Mouse (Mus musculus): Measurements from ENCODE around the gene Peli1. TPM values are rescaled to one million over a fixed set of nuclear protein-coding genes. Genes with fewer than 3 reads are reported as not detected.
A peak's percentile ranks its signal among the peaks of the same experiment; 100 is the strongest.
"Not testable (repeated sequence)": the region's sequence is repeated elsewhere in the genome, so short reads cannot be mapped to it uniquely, and the experiment has no call there.

The Peli1 gene
- total RNA-seq, 1 experiment from 2014 or later: 50.1 TPM

DNA sequence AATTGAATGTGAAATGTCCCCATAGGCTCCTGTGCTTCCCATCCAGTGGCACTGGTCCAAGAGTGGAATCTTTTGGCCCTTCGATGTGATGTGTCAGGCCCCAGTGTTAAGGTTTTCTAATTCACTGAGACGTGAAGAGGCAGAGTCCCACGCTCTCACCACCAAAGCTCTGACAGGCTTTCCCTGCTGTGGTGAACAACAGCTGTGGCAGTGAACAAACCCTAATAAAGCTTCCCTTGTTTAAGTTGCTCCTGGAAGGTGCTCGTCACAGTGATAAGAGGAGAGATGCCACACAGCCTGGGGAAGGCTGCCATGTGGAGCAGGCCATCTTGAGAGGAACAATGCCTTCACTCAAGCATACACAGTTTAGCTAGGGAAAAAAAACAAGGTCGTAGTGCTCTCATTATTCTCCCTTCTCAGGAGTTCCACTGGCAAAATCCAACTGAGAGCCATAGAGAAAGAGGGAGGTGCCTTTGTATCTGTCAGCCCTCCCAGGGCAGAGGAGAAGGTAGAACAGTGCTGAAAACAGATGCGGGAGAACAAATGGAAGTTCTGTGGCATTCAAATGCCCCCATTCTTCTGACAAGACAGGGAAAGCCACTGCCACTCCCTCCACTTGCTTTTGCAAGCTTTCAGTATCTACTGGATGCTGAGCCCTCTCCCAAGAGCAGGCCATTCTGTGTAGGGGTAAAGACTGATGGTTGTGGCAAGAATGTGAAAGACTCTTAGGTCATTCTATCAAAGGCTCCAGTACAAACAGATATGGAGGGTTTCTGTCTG, 77.9 kb downstream of the Peli1 start:
- ATAC-seq (replicated peaks in 1 of 2; ENCODE audit: insufficient read depth in 1 of 2, low FRiP score in 2 of 2, low TSS enrichment in 1 of 2, low read depth in 1 of 2, poor library complexity in 2 of 2, severe bottlenecking in 2 of 2): no peak

DNA sequence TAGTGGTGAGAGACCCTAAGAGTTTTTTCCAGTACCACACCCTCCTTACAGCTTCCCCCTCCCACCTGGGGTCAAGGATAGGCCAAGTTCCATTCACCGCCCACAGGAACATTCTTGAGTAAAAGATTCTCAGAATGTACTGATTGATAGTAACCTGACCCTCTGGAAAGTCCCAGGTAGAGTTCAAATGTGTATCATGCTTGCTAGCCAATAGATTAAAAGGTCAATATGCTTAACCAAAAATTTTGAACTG, 78.4 kb downstream of the Peli1 start:
- ATAC-seq (replicated peaks in 1 of 2; ENCODE audit: insufficient read depth in 1 of 2, low FRiP score in 2 of 2, low TSS enrichment in 1 of 2, low read depth in 1 of 2, poor library complexity in 2 of 2, severe bottlenecking in 2 of 2): not testable (repeated sequence)

DNA sequence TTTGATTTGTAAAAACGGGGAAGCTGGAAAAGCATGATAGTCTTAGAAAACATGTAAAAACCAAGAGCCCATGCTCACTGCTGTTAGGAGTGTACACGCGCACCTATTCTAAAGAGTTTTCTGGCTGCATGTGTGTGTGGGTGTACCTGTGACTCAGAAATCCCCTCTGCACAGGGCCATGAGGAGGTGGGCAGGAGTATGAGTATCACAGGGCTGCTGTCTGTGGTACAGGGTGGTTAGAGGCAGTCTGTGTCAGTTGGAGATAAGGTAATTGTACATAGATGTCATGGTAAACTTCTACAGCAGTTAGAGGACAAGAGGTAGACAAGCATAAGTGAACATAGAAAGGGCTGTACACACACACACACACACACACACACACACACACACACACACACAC, 81.2 kb downstream of the Peli1 start:
- ATAC-seq (replicated peaks in 1 of 2; ENCODE audit: insufficient read depth in 1 of 2, low FRiP score in 2 of 2, low TSS enrichment in 1 of 2, low read depth in 1 of 2, poor library complexity in 2 of 2, severe bottlenecking in 2 of 2): no peak

DNA sequence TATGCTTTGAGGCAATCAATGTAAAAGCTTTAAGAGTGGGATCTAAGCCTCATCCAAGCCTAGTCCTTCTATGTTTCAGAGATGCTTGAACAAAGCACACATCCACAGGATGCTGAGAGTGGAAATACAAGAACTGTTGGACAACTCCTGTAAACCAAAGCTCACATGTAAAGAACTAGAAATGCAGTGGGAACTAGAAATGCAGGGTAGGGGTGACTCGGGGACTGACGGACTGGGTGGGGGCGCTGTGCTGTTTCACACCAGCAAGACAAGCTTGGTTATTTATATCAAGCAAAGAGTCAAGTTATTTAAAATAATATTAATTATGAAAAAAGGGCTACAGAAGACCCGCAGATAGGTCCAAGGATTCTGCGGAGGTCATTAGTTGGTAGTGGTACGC, 82.8 kb downstream of the Peli1 start:
- ATAC-seq (replicated peaks in 1 of 2; ENCODE audit: insufficient read depth in 1 of 2, low FRiP score in 2 of 2, low TSS enrichment in 1 of 2, low read depth in 1 of 2, poor library complexity in 2 of 2, severe bottlenecking in 2 of 2): no peak

DNA sequence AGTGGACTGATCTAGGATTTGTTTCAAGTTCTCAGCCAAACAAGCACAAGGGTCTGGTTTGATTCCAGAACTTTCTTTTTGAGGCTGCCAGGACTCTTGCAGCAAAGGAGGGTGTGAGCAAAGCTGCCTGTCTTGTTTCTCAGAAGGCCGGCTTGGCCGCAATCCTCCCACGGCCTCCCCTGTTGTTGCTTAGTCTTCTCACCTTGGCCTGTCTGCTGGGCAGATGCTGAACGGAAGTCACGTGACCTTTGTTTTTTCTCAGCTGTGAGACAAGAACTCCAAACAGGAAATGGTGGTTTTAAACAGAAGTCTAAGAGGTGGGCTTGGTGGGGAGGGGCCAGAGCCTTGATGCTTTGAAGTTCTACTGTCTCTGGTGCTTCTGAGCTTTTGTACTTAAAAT, 83.3 kb downstream of the Peli1 start:
- ATAC-seq (replicated peaks in 1 of 2; ENCODE audit: insufficient read depth in 1 of 2, low FRiP score in 2 of 2, low TSS enrichment in 1 of 2, low read depth in 1 of 2, poor library complexity in 2 of 2, severe bottlenecking in 2 of 2): peak; percentile 65 to 80

DNA sequence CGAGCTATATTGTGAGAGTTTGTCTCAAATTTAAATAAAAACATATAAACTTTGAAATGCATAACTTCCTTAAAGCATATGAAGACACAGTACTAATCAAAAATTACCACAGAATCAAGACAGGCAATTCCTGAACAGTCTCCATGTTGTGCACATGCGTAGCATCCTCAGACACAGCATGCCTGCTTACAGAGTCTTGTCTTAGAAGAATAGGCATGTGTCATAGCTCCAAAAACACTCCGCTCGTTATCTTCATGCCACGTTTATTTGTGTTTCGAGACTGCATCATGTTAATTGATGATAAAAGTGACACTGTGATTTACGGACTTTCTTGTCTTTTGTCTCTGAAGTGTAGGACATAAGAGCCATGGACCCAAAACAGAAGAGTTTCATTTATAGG, 84.0 kb downstream of the Peli1 start:
- no peak for ATAC-seq (replicated peaks in 1 of 2; ENCODE audit: insufficient read depth in 1 of 2, low FRiP score in 2 of 2, low TSS enrichment in 1 of 2, low read depth in 1 of 2, poor library complexity in 2 of 2, severe bottlenecking in 2 of 2)

DNA sequence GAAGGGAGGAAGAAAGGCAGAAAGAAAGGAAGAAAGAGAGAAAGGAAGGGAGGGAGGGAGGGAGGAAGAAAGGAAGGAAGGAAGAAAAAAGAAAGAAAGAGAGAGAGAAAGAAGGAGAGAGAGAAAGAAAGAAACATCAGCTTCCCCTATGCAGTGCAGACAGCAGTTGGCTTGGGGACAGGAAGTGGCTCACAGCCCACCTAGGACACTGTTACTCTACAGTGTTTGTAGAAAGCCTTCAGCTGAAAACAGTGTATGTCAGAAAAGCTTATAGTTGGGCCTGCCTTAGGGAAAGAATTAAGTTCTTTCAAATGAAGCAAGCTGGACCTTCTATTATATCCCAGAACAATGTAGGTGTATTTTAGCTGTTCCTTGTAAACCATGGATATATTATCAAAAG, 85.4 kb downstream of the Peli1 start:
- ATAC-seq (replicated peaks in 1 of 2; ENCODE audit: insufficient read depth in 1 of 2, low FRiP score in 2 of 2, low TSS enrichment in 1 of 2, low read depth in 1 of 2, poor library complexity in 2 of 2, severe bottlenecking in 2 of 2): no peak

DNA sequence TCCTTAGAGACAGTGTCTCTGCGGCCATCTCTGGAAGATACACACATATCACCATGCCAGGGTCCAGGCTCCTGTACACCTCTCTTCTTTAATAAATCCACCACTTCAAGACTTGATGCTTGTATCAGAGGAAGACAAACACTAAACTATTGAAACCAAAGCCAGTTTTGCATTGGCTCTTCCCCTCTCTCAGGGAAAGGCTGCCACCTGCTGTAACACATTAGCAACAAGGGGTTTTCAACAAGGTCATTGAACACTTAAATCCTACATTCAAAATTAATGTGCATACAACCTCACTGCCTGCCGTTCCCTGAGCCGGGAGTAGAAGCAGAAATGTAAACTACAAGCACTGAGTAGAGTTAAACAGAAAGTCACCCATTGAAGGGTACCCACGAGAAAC, 87.3 kb downstream of the Peli1 start:
- peak in 1 of 2 experiments; percentile 33; a peak in 1 of 4 replicates for ATAC-seq (replicated peaks in 1 of 2; ENCODE audit: insufficient read depth in 1 of 2, low FRiP score in 2 of 2, low TSS enrichment in 1 of 2, low read depth in 1 of 2, poor library complexity in 2 of 2, severe bottlenecking in 2 of 2)

DNA sequence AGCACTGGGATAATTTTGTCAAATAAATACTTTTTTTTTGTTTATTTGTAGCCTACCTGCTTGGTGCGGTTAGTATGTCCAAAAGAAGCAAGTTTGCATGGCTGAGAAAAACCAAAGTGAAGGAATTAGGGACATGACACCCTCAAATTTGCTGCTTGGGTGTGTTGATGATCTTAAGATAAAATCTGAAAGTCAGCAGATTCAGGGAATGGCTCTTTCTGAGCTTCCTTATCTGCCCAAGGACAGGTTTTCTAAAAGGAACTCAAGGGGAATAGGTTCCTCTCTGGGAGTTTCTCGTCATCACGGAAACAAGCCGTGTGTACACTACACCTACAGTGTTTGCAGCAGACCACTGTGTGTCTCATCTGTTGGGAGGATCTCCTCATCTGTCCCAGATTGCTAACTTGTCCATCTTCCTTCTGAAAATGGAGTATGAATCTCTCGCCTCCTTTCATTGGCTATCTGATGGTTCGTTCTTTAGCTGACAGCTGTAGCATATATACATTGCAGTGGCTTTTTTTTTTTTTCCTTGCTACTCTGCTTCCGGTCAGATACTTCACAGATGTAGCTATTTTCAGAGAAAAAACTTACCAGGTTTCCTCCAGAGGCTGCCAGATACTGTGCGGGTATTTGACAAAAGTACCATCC, 88.0 kb downstream of the Peli1 start:
- no peak for ATAC-seq (replicated peaks in 1 of 2; ENCODE audit: insufficient read depth in 1 of 2, low FRiP score in 2 of 2, low TSS enrichment in 1 of 2, low read depth in 1 of 2, poor library complexity in 2 of 2, severe bottlenecking in 2 of 2)

DNA sequence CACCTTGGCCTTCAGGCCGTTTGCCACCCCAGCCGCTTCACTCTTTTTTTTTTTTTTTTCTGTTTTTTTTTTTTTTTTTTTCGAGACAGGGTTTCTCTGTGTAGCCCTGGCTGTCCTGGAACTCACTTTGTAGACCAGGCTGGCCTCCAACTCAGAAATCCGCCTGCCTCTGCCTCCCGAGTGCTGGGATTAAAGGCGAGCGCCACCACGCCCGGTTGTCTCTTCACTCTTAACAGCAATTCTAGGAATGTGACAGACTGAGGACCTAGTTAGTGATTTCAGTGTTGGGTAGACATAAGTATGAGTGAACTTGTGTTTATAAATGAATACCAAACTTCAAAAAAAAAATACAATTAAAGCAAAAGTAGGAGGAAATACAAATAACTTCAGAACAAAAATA, 88.8 kb downstream of the Peli1 start:
- ATAC-seq (replicated peaks in 1 of 2; ENCODE audit: insufficient read depth in 1 of 2, low FRiP score in 2 of 2, low TSS enrichment in 1 of 2, low read depth in 1 of 2, poor library complexity in 2 of 2, severe bottlenecking in 2 of 2): not testable (repeated sequence)

DNA sequence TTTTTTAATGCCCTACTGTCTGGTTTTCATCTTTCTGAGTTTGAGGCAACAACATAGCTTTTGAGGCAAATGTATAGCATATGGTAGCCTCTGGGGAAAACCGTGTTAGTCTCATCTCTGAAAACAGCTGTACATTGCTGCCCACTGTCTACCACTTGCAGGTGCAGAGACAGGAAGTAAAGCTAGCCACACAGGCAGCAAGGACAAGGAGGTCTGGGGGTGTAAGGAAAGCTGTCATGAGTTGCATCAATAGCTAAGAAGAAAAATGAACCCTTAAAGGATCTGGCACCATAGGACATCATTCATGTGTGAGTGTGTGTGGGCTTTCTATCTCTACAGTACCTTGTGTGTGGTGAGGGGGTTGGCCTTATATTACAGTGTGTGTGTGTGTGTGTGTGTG, 89.6 kb downstream of the Peli1 start:
- ATAC-seq (replicated peaks in 1 of 2; ENCODE audit: insufficient read depth in 1 of 2, low FRiP score in 2 of 2, low TSS enrichment in 1 of 2, low read depth in 1 of 2, poor library complexity in 2 of 2, severe bottlenecking in 2 of 2): peak; percentile 23 to 58; a peak in 2 of 4 replicates

DNA sequence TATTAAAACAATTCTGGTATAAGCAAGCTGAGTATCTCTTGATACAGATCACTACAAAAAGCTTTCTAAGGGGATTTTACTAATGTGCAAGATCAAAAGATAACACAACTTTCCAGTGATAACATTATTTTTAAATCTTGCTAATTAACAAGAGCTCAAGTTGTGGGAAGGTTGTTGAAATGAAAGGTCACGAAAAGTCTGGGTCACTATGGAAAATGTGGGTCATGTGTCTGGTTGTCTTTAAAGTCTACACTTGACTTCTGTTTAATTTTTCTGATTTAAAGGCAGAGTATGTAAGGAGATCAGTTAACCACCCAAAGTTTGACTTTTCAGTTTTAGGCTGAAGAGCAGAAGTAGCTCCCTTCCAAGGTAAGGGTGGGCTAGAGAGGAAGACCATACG, 90.5 kb downstream of the Peli1 start:
- no peak for ATAC-seq (replicated peaks in 1 of 2; ENCODE audit: insufficient read depth in 1 of 2, low FRiP score in 2 of 2, low TSS enrichment in 1 of 2, low read depth in 1 of 2, poor library complexity in 2 of 2, severe bottlenecking in 2 of 2)

DNA sequence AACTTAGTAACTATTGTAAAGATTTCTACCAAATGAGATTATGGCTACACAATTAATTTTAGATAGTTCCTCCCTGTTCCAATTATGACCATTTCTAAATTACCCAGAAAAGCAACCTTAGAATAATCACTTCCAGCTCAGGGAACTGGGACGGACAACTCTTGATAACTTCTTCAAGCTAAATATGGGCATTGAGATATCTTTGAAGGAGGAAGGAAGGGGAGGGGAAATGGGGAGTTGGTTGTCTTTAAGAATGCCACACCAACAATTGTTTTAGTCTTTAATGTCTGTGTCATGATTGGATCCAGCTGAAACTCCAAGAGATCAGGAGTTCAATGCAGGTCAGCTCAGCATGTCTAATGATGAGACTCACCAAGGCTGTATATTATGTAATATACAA, 91.6 kb downstream of the Peli1 start:
- ATAC-seq (replicated peaks in 1 of 2; ENCODE audit: insufficient read depth in 1 of 2, low FRiP score in 2 of 2, low TSS enrichment in 1 of 2, low read depth in 1 of 2, poor library complexity in 2 of 2, severe bottlenecking in 2 of 2): no peak

DNA sequence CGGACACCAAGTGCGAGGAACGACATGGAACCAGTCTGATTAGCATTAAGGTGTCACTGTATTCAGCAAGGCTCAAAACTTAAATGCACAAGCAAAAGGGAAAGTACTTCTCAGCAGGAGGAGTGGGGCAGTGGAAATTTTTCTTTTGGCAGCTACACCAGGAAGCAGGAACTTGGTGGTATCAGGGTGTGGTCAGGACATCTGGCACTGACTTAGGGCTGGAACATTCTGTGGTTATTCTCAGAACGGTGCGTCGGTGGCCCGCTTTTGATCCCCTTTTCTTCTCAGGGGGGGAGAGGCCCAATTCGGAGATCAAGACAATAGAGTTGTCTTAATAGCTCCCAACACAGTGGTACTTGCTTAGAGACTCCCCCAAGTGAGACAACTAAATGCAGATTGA, 100.7 kb downstream of the Peli1 start:
- ATAC-seq (replicated peaks in 1 of 2; ENCODE audit: insufficient read depth in 1 of 2, low FRiP score in 2 of 2, low TSS enrichment in 1 of 2, low read depth in 1 of 2, poor library complexity in 2 of 2, severe bottlenecking in 2 of 2): not testable (repeated sequence)

DNA sequence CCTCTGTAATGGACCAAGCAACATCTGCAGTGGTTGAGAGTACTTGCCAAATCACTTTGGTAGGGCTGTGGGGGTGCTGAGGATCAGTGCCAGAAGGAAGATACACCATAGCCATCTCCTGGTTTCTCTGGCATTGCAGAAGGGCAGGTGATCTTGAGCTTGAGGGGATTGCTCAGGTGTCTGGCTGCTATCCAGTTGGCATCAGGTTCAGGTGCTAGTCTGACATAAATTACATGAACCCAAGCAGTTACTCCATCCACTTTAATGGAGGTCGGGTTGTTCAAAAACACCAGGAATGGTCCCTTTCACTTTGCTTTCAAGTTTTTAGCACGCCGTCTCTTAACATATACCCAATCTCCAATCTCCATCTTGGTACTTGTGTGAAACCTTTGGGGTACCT, 103.8 kb downstream of the Peli1 start:
- no peak for ATAC-seq (replicated peaks in 1 of 2; ENCODE audit: insufficient read depth in 1 of 2, low FRiP score in 2 of 2, low TSS enrichment in 1 of 2, low read depth in 1 of 2, poor library complexity in 2 of 2, severe bottlenecking in 2 of 2)

Other genes starting within 250 kb of the Peli1 start
- gene Vps54, start 148.0 kb downstream of the Peli1 start, total RNA-seq (2017): 83.7 and 95.5 TPM in 2 replicates